Mouse (Mus musculus) megakaryocyte, embryonic 14.5 days (primary cell): Measurements from ENCODE around the gene Fblim1.

Experiments
- FLI1 ChIP-seq: IDR thresholded peaks from 2 replicates; pipeline ENCODE4 v1.6.1; 2012; ENCODE audit warnings: low read length, inconsistent platforms, mixed read lengths
- GATA1 ChIP-seq: IDR thresholded peaks from 3 replicates; pipeline ENCODE4 v1.6.1; 2012; ENCODE audit warnings: mixed read lengths, low read length, inconsistent platforms, borderline replicate concordance

- TF ChIP-seq GATA1: no peak
- TF ChIP-seq FLI1: no peak
Measured at GRCm38 (mm10) chr4:141648262-141648661, 42.4 kb upstream of the Fblim1 start.
